Mouse (Mus musculus) testis, adult 2 months (tissue): ENCODE data around the gene Ccdc88b. TPM values are rescaled to one million over a fixed set of nuclear protein-coding genes. Genes with fewer than 3 reads are reported as not detected.

Experiments used
- H3K27ac ChIP-seq: fragments of 200-500 bp; 2 replicates; pipeline ENCODE4 v1.5.1; 2012; ENCODE audit warnings: low read depth, low read length; ENCODE audit not compliant: control insufficient read depth, insufficient read depth
- H3K27me3 ChIP-seq: fragments of 200-500 bp; 2 replicates; pipeline ENCODE4 v1.6.1; 2012; ENCODE audit warnings: mild to moderate bottlenecking, low read length, moderate library complexity; ENCODE audit not compliant: control insufficient read depth, insufficient read depth
- H3K36me3 ChIP-seq: fragments of 200-500 bp; 2 replicates; pipeline ENCODE4 v1.6.1; 2012; ENCODE audit warnings: mild to moderate bottlenecking, low read length; ENCODE audit not compliant: control insufficient read depth, insufficient read depth
- H3K4me1 ChIP-seq: fragments of 200-500 bp; 2 replicates; pipeline ENCODE4 v1.6.1; 2012; ENCODE audit warnings: low read length; ENCODE audit not compliant: control insufficient read depth, insufficient read depth
- H3K4me3 ChIP-seq: fragments of 200-500 bp; 2 replicates; pipeline ENCODE4 v1.5.1; 2012; ENCODE audit warnings: low read depth, mild to moderate bottlenecking, low read length, moderate library complexity, mixed read lengths; ENCODE audit not compliant: control insufficient read depth
- CTCF ChIP-seq: fragments of 200-500 bp; IDR thresholded peaks from 2 replicates; pipeline ENCODE4 v1.5.1; 2012; ENCODE audit warnings: low read depth, mild to moderate bottlenecking, inconsistent platforms, low read length, moderate library complexity; ENCODE audit not compliant: control insufficient read depth, insufficient read depth, insufficient replicate concordance
- POLR2A ChIP-seq: fragments of 200-500 bp; IDR thresholded peaks from 2 replicates; pipeline ENCODE4 v1.6.1; 2012; ENCODE audit warnings: low read depth, mild to moderate bottlenecking, inconsistent platforms, low read length, moderate library complexity; ENCODE audit not compliant: control insufficient read depth
- polyA plus RNA-seq: library from polyadenylated mRNA; depleted of rRNA; stranded (reverse); fragments of >200 nt; gene quantifications from 2 replicates; pipeline ENCODE4 v1.2.3, GENCODE M21; 2012

Ccdc88b gene
- polyA plus RNA-seq, 1 experiment = 33.5 TPM

- H3K27ac ChIP-seq = no peak overlapping the region
- no peaks in the 10 kb centered on the region; the same call in 1 of the 2 replicates for H3K27me3 ChIP-seq
Observed at GRCm38 (mm10) chr19:6857003-6857360, 1.0 kb downstream of the Ccdc88b start.

DNA sequence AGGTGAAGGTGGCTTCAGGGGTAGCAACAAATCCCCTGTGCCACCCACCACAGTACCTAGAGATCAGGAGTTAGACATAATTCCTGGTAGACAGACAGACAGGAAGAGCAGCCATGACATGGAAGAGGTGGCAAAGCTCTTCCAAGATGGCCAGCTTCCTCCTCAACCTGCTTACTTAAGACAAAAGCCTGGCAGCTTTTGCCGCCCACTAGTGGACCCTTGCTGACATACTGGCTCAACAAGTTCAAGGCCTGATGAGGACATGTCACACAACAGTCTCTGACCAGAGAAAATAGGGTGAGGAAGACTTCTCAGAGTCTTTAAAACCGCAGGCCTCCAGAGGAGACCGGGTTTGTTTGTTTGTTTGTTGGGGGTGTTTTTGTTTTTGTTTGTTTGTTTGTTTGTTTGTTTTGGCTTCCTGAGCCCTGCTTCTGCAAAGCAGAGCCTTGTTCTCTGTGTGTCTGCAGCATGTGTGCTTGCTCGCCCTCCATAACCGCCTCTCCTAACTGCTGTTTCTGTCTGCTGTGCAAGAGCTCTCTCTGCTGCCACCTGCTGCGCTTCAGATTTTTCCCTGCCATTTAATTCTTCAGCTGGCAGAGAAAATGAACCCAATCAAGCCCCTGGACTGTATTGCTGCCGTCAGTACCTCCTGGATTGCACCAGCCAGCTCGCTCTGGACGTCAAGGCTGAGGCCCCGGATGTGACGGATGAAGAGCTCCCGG is 1.6 kb downstream of the Ccdc88b start:
- H3K4me1 ChIP-seq = peaks cover 19% of the 10 kb centered on the region
- H3K27me3 ChIP-seq = no peaks in the 10 kb centered on the region; the same call in 1 of the 2 replicates
- no peaks in the 10 kb centered on the region for H3K36me3 ChIP-seq
- H3K4me3 ChIP-seq = no peak overlapping the region
- TF ChIP-seq POLR2A (no peak), CTCF (peak; percentile 21; the same call in 1 of the 2 replicates)
- H3K27ac ChIP-seq = no peak overlapping the region

More at GRCm38 (mm10) chr19:6857003-6857360, 1.0 kb downstream of the Ccdc88b start:
- no peaks in the 10 kb centered on the region for H3K36me3 ChIP-seq
- TF ChIP-seq CTCF (no peak), POLR2A (no peak)
- H3K4me3 ChIP-seq = no peak overlapping the region
- H3K4me1 ChIP-seq = peaks cover 19% of the 10 kb centered on the region

DNA sequence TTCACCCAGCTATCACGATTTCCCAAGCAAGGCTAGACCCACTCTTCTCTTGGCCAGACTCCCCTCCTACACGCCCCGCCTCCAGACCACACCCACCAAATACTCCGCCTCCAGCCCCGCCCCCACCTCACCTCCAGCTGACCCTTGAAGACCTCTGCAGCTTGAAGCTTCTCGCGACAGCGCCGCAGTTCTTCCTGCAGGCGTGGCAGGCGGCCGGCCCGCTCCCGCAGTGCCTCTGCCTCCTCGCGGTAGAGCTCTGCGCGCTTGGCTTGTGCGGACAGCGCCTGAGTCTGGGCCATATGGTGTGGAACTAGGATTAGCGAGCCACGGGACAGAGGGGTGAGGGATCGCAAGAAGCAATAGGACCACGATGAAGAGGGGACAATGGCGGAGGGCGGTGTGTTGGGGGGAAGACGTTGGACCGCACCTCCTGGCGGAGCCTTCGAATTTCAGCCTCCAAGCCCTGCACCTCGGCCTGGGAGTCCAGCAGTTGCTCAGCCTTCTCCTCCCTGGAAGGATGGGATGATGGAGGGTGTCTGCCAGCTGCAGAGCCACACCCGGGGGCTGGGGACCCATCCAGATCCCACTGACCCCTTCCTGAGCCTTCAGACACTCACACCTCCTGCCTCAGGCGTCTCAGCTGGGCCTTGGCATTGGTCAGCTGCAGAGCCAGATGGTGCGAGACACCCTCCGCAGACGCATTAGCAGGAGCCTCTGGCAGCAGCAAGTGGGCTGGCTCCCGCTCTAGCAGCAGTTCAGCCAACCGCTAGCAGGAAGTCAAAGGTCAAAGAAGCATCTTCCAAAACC is 2.6 kb downstream of the Ccdc88b start:
- no peaks in the 10 kb centered on the region; the same call in 1 of the 2 replicates for H3K27me3 ChIP-seq
- H3K27ac ChIP-seq = no peak overlapping the region
- peaks cover 22% of the 10 kb centered on the region for H3K4me1 ChIP-seq
- peak overlapping the region; percentile 6; the same call in 1 of the 2 replicates for H3K4me3 ChIP-seq
- H3K36me3 ChIP-seq = no peaks in the 10 kb centered on the region
- TF ChIP-seq CTCF (no peak), POLR2A (no peak)

DNA sequence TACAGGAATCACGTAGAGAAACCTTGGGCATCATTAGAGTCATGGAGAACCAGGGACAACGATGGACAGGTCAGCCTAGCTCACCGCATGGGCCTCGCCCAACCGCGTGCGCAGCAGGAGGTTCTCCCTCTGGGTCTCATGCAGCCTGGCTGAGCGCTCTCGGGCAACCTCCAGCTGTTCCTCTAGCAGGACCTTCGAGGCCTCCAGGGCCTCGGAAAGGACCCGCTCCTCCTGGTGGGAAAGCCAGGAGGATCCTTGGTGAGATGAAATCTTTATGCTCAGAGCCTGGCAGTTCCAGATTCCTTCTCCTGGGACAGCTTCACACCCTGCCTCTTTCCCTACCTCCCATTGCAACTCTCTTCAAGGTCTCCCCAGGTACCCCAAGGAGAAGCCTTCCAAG is 3.4 kb downstream of the Ccdc88b start:
- no peak overlapping the region for H3K4me3 ChIP-seq
- H3K27me3 ChIP-seq = no peaks in the 10 kb centered on the region; the same call in 1 of the 2 replicates
- TF ChIP-seq POLR2A = no peak
- no peak for TF ChIP-seq CTCF
- peaks cover 25% of the 10 kb centered on the region for H3K4me1 ChIP-seq
- H3K36me3 ChIP-seq = no peaks in the 10 kb centered on the region
- no peak overlapping the region for H3K27ac ChIP-seq

DNA sequence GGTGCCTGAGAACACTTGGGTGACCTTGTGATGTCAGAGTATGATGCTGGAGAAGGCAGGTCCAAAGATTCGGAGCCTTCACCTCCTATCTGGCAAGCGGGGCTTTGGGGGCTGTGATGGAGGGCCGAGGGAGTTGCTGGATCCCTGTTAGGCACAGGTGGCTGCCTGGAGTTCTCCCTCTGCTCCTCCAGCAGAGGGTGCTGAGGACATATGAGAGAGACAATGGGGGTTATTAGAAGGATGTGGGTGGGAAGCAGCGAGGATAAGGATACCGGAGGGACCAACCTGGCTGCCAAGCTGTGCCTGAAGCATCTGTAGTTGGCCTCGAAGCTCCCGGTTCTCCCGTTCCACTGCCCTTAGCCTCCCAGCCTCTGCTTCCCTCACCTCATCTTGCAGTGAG is 4.1 kb downstream of the Ccdc88b start:
- Histone ChIP-seq H3K4me1 (peaks cover 28% of the 10 kb centered on the region), H3K27me3 (no peaks in the 10 kb centered on the region; the same call in 1 of the 2 replicates), H3K4me3 (no peak overlapping the region), H3K27ac (no peak overlapping the region), H3K36me3 (no peaks in the 10 kb centered on the region)
- TF ChIP-seq POLR2A = no peak
- no peak for TF ChIP-seq CTCF

DNA sequence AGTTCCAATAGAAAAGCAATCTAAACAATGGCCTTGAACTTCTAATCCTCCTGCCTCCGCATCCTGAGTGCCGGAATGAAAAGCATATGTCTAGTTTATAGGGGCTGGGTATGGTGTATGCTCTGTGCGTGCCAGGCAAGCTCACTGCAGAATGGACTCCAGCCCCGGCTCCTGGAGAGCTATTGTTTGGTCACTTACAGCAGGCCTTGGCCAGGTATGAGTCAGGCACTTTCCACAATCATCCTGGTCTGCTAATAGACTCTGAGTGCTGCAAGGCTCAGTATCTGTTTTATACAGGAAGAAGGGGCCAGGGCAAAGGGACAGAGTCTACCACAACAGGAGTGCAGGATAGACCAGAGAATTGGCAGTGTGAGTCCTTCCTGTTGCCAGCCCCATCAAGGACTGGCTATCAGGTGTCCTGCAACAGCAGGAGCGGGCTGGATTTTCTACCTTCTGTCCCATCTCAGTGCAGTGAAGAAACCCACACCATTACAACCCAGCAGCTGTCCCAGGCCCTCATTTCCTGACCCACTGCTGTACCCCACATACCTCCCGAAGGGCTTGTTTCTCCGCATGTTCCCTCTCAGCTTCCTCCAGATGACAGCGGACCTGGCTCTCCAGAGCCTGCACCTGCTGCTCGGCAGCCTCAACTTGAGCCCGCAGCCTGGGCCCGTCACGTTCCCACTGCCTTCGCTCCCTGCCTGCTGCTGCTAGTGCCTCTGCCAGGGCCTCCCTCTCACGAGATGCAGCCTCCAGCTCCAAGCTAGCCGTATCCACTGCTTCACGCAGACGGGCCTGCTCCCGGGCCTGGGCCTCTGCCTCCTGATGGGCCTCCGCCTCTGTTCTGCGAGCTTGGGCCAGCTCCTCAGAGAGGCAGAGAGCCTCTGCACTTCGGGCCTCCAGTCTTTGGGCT is 5.4 kb downstream of the Ccdc88b start:
- H3K27me3 ChIP-seq = no peaks in the 10 kb centered on the region; the same call in 1 of the 2 replicates
- H3K4me1 ChIP-seq = peaks cover 39% of the 10 kb centered on the region
- no peak overlapping the region for H3K27ac ChIP-seq

More for the DNA sequence above, 5.4 kb downstream of the Ccdc88b start:
- no peak overlapping the region for H3K4me3 ChIP-seq
- TF ChIP-seq CTCF (no peak), POLR2A (no peak)
- no peaks in the 10 kb centered on the region; the same call in 1 of the 2 replicates for H3K36me3 ChIP-seq
